Mouse (Mus musculus) midbrain, embryonic 11.5 days (tissue): ENCODE measurements around the gene Mthfd1. TPM values are rescaled to one million over a fixed set of nuclear protein-coding genes. Genes with fewer than 3 reads are reported as not detected.

Experiments used
- ATAC-seq: fragments of 200-750 bp; cut with Nextera tagmentation; 2 replicates; pipeline ENCODE4 v1.8.0; 2017; ENCODE audit warnings: moderate TSS enrichment, moderate library complexity; ENCODE audit not compliant: low FRiP score
- DNase-seq: peaks from one replicate; pipeline ENCODE4 v3.0.0; 2015; ENCODE audit warnings: low spot score; ENCODE audit errors: missing footprints
- H3K27ac ChIP-seq: fragments of 300-500 bp; sonication (generic); 2 replicates; pipeline ENCODE4 v1.5.1; 2014; ENCODE audit warnings: low read depth, low read length
- H3K27me3 ChIP-seq: fragments of 300-500 bp; sonication (generic); 2 replicates; pipeline ENCODE4 v1.6.1; 2014; ENCODE audit warnings: mild to moderate bottlenecking, low read length, moderate library complexity, mixed read lengths; ENCODE audit not compliant: control insufficient read depth, insufficient read depth
- H3K36me3 ChIP-seq: fragments of 300-500 bp; sonication (generic); 2 replicates; pipeline ENCODE4 v1.6.1; 2014; ENCODE audit warnings: mild to moderate bottlenecking, low read length, moderate library complexity, mixed read lengths; ENCODE audit not compliant: control insufficient read depth, insufficient read depth
- H3K4me1 ChIP-seq: fragments of 300-500 bp; sonication (generic); 2 replicates; pipeline ENCODE4 v1.6.1; 2014; ENCODE audit warnings: low read length; ENCODE audit not compliant: control insufficient read depth, insufficient read depth
- H3K4me2 ChIP-seq: fragments of 300-500 bp; sonication (generic); 2 replicates; pipeline ENCODE4 v1.6.1; 2014; ENCODE audit warnings: mild to moderate bottlenecking, moderate library complexity
- H3K4me3 ChIP-seq: fragments of 300-500 bp; sonication (generic); 2 replicates; pipeline ENCODE4 v1.5.1; 2014; ENCODE audit warnings: low read depth, low read length
- H3K9ac ChIP-seq: fragments of 300-500 bp; sonication (generic); 2 replicates; pipeline ENCODE4 v1.6.1; 2014; ENCODE audit warnings: low read length
- H3K9me3 ChIP-seq: fragments of 300-500 bp; sonication (generic); 2 replicates; pipeline ENCODE4 v1.6.1; 2016; ENCODE audit warnings: low read length; ENCODE audit not compliant: control insufficient read depth
- WGBS: fragments of 180-500 bp; shearing (Covaris S2); extraction: QIAGEN DNeasy Blood & Tissue Kit; methylation state at CpG from one replicate; pipeline ENCODE4 v1.1.7; 2014; 5-methylcytosine and 5-hydroxymethylcytosine counted together
- polyA plus RNA-seq: library from polyadenylated mRNA; unstranded; fragments of >200 nt; fragmentation: Nextera tagmentation; extraction: Ambion mirVana; gene quantifications from 2 replicates; pipeline ENCODE4 v1.2.1, GENCODE M21; 2014

Mthfd1 gene
- polyA plus RNA-seq, 1 experiment from 2014 or later: 62.9 TPM

DNA sequence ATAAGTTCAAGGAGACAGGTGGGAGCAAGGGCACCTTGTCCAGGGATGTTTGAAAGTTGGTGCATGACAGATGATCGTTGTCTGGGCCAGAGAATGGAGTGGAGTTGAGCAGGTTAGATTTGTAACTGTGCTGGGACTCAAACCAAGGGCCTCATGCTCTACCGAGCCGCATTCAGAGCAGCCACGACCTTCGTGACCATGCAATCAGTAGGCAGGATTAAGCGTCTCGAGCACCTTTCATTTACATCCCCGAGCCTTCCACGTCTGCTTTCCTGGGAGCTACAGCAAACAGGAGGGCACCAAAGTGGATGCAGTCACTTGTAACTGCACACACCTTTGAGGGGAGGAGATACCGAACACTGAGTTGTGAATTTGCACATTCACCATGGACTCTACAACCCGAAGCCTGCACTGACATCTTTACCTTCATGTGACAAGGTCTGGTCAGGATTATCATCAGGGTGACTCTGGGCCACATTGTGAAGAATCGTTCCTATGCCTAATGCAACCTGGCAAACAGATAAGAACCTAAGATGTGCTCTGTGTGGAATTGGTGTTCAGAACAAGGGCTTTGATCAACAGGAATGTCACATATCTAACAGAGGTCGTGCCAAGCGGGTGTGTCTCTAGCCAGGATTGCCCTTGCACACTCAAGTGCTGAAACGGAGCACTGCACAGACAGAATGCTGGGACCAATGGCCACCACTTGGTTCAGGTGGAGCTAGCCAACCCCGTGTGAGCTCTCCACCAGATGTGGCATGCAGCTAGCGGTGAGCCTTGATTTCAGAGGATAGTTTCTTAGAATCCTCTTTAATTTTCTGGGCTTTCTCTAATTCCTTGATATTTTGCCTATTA, 81.2 kb downstream of the Mthfd1 start:
- Histone ChIP-seq H3K4me3 (no peak overlapping the region), H3K4me1 (no peaks in the 10 kb centered on the region), H3K36me3 (no peaks in the 10 kb centered on the region), H3K27me3 (no peaks in the 10 kb centered on the region), H3K4me2 (no peak overlapping the region), H3K9me3 (no peaks in the 10 kb centered on the region), H3K9ac (no peak overlapping the region), H3K27ac (no peak overlapping the region)
- DNase-seq (peak; percentile 72), ATAC-seq (no peak)
- WGBS: 83% methylated on average over 17 of the region's 17 CpGs

DNA sequence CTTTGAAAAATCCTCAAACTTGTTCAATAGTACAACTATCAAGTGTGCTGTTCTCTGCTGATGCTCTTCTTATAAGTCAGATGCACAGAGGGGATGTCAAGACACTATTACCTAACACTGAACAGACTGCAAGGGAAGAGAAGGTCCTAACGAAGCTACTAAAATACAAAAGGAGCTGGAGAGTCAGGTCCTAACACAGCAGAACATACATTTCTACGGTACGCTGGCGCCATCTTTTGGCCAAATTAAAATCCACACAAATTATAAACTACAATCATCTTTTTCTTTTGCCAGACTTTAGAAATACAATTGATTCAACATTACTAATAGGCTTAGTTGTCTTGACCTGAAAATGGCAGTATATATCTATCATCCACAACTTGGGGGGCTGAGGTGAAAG, 86.0 kb downstream of the Mthfd1 start:
- no peaks in the 10 kb centered on the region for H3K36me3 ChIP-seq
- no peak overlapping the region for H3K9ac ChIP-seq
- H3K9me3 ChIP-seq: no peaks in the 10 kb centered on the region
- no peaks in the 10 kb centered on the region for H3K4me1 ChIP-seq
- WGBS: 13% methylated on average over 4 of the region's 4 CpGs
- no peak for ATAC-seq
- DNase-seq: peak; percentile 96
- H3K4me3 ChIP-seq: no peak overlapping the region
- no peak overlapping the region for H3K27ac ChIP-seq
- H3K27me3 ChIP-seq: no peaks in the 10 kb centered on the region
- no peak overlapping the region for H3K4me2 ChIP-seq

- H3K4me3 ChIP-seq: no peak overlapping the region
- WGBS: 86% methylated on average over 5 of the region's 6 CpGs
- no peaks in the 10 kb centered on the region; the same call in none of the 2 replicates for H3K36me3 ChIP-seq
- H3K4me2 ChIP-seq: no peak overlapping the region
- H3K9me3 ChIP-seq: no peaks in the 10 kb centered on the region
- no peak overlapping the region for H3K27ac ChIP-seq
- ATAC-seq (no peak), DNase-seq (no peak)
- no peak overlapping the region for H3K9ac ChIP-seq
- H3K4me1 ChIP-seq: no peaks in the 10 kb centered on the region
- no peaks in the 10 kb centered on the region for H3K27me3 ChIP-seq
Measured at GRCm38 (mm10) chr12:76345759-76346455, 90.8 kb downstream of the Mthfd1 start.

- Histone ChIP-seq H3K9me3 (no peaks in the 10 kb centered on the region), H3K9ac (no peak overlapping the region), H3K27me3 (no peaks in the 10 kb centered on the region), H3K4me2 (no peak overlapping the region), H3K4me3 (no peak overlapping the region), H3K36me3 (no peaks in the 10 kb centered on the region; the same call in none of the 2 replicates), H3K4me1 (no peaks in the 10 kb centered on the region), H3K27ac (no peak overlapping the region)
- ATAC-seq (no peak), DNase-seq (peak; percentile 41)
- WGBS: 89% methylated on average over 8 of the region's 8 CpGs
Measured at GRCm38 (mm10) chr12:76349680-76350220, 94.7 kb downstream of the Mthfd1 start.

DNA sequence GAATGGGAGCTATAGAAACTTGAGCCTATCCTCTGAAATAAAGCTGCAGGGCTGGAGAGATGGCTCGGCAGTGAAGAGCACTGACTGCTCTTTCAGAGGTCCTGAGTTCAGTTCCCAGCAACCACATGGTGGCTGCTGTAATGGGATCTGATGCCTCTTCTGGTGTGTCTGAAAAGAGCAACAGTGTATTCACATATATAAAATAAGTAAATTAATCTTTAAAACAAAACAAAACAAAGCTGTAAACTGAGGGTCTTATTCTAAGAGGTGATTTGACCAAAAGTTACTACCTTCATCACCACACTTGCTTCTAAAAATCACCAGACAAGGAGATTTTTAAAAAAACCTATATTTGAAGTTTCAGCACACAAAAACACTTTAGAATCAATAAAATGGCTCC, 105.8 kb downstream of the Mthfd1 start:
- H3K4me1 ChIP-seq: no peaks in the 10 kb centered on the region
- no peak overlapping the region for H3K4me3 ChIP-seq
- DNase-seq: no peak
- no peak overlapping the region for H3K27ac ChIP-seq
- H3K9me3 ChIP-seq: no peaks in the 10 kb centered on the region
- ATAC-seq: no peak
- no peaks in the 10 kb centered on the region for H3K36me3 ChIP-seq
- no peak overlapping the region for H3K4me2 ChIP-seq
- H3K9ac ChIP-seq: no peak overlapping the region
- no peaks in the 10 kb centered on the region for H3K27me3 ChIP-seq
- 44% methylated on average over 1 of the region's 1 CpGs for WGBS

DNA sequence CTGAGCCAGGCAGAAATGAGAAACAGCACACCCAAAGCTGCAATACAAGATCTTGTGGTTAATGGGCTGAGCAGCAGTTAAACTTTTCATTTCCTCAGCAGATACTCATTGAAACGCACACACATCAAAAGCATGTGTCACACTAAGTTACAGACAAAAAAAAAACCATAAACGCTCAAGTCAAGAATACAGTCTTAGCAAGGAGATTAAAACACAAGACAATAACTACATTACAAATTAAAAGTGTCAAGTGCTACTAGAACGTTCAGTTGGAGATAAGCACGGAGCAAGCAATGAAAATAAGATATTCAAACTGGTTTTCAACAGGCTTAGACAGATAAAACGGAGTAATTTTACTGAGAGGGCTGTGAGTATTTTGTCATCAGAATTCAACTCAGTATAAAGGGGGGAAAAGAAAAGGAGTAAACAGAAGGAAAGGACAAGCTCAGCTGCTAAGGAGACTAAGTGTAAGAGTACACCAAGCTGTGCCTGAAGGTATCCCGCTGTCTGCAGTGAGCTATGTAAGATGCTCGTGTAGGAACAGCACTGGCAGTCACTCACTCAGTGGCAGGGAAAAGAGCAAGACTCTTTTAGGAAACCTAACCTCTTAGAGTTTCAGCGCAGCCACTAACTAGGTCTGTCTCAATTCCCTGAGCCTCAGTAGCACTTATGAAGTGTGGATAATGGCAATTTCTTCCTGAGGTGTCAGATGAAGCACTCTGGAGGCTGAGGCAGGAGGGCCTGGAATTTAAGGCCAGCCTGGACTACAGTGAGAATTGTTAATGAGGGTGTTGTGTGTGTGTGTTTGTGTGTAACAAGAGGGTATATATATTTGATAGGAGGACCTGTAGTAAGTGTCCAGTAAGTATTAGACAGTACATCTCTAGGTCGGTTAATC, 106.6 kb downstream of the Mthfd1 start:
- Histone ChIP-seq H3K9me3 (no peaks in the 10 kb centered on the region), H3K4me1 (no peaks in the 10 kb centered on the region), H3K27me3 (no peaks in the 10 kb centered on the region), H3K27ac (no peak overlapping the region), H3K36me3 (no peaks in the 10 kb centered on the region), H3K9ac (no peak overlapping the region), H3K4me2 (no peak overlapping the region), H3K4me3 (no peak overlapping the region)
- ATAC-seq (no peak), DNase-seq (peak; percentile 79)
- WGBS: 73% methylated on average over 9 of the region's 9 CpGs

DNA sequence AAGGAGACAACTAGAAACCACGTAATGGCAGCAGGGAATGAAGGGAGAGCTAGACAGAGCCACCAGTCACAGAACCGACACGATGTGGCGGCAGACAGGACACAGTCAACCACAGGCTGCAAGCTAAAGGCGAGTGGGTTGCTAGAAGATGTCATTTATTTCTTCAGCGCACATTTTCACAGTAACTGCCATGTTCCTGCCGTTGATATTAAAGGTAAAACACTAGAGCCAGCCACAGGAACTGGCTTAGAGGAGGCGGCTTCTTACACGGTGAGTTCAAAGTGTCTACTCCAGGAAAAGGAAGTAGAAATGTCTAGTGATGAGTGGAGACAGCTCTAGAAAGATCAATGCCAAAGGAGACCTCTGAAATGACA, 107.2 kb downstream of the Mthfd1 start:
- H3K27ac ChIP-seq: no peak overlapping the region
- no peak for ATAC-seq
- H3K9me3 ChIP-seq: no peaks in the 10 kb centered on the region
- H3K9ac ChIP-seq: no peak overlapping the region
- peaks cover 3% of the 10 kb centered on the region; the same call in 1 of the 2 replicates for H3K4me1 ChIP-seq
- H3K27me3 ChIP-seq: no peaks in the 10 kb centered on the region
- no peak overlapping the region for H3K4me3 ChIP-seq
- WGBS: 88% methylated on average over 9 of the region's 9 CpGs
- H3K36me3 ChIP-seq: no peaks in the 10 kb centered on the region
- DNase-seq: no peak
- H3K4me2 ChIP-seq: no peak overlapping the region

- WGBS: 85% methylated on average over 3 of the region's 3 CpGs
- no peaks in the 10 kb centered on the region for H3K9me3 ChIP-seq
- no peak overlapping the region for H3K4me3 ChIP-seq
- H3K4me1 ChIP-seq: peaks cover 14% of the 10 kb centered on the region
- ATAC-seq (no peak), DNase-seq (peak; percentile 67)
- no peaks in the 10 kb centered on the region for H3K36me3 ChIP-seq
- H3K27ac ChIP-seq: no peak overlapping the region
- no peak overlapping the region for H3K4me2 ChIP-seq
- H3K27me3 ChIP-seq: no peaks in the 10 kb centered on the region
- no peak overlapping the region for H3K9ac ChIP-seq
Measured at GRCm38 (mm10) chr12:76366276-76366675, 111.2 kb downstream of the Mthfd1 start.
